Mouse (Mus musculus): ENCODE results near the gene Zfp781.
"Not testable (repeated sequence)": the region's sequence is repeated elsewhere in the genome, so short reads cannot be mapped to it uniquely, and the experiment has no call there.

Gene Zfp781

GRCm38 (mm10) chr10:81929842-81930743 lies at the start of gene Zfp781:
Gene Zfp781, minus strand, starts transcription at chr10:81930480.
- H3K4me3 ChIP-seq (replicated peaks; ENCODE audit: low read length); H3K4me1 ChIP-seq (replicated peaks; ENCODE audit: low read depth, low read length); H3K27me3 ChIP-seq (ENCODE audit: insufficient read depth, low read length); H3K9me3 ChIP-seq (ENCODE audit: low read length); H3K36me3 ChIP-seq (ENCODE audit: insufficient read depth, low read length): not testable (repeated sequence)

- H3K4me1 ChIP-seq (replicated peaks; ENCODE audit: low read depth, low read length); H3K4me3 ChIP-seq (replicated peaks; ENCODE audit: low read length); H3K27me3 ChIP-seq (ENCODE audit: insufficient read depth, low read length); H3K9me3 ChIP-seq (ENCODE audit: low read length); H3K36me3 ChIP-seq (ENCODE audit: insufficient read depth, low read length): not testable (repeated sequence)
These were observed 48.2 kb upstream of the Zfp781 start for GRCm38 (mm10) chr10:81978365-81979003.

- not testable (repeated sequence) for H3K27me3 ChIP-seq (ENCODE audit: insufficient read depth, low read length); H3K9me3 ChIP-seq (ENCODE audit: low read length); H3K4me1 ChIP-seq (replicated peaks; ENCODE audit: low read depth, low read length); H3K4me3 ChIP-seq (replicated peaks; ENCODE audit: low read length); H3K36me3 ChIP-seq (ENCODE audit: insufficient read depth, low read length)
These were observed 451 bp upstream of the Zfp781 start for GRCm38 (mm10) chr10:81930744-81931118.

GRCm38 (mm10) chr10:81863409-81864407 lies 66.6 kb downstream of the Zfp781 start, which contains the start of gene Gm32687:
Gene Gm32687, plus strand, starts transcription at chr10:81863934.
- not testable (repeated sequence) for H3K9me3 ChIP-seq (ENCODE audit: low read length); H3K4me3 ChIP-seq (replicated peaks; ENCODE audit: low read length); H3K27me3 ChIP-seq (ENCODE audit: insufficient read depth, low read length); H3K4me1 ChIP-seq (replicated peaks; ENCODE audit: low read depth, low read length); H3K36me3 ChIP-seq (ENCODE audit: insufficient read depth, low read length)

All from E14TG2a.4 (cell line).